Mouse (Mus musculus) adrenal gland, adult 8-10 months (tissue): ENCODE data around the gene Cpne8. TPM values are rescaled to one million over a fixed set of nuclear protein-coding genes. Genes with fewer than 3 reads are reported as not detected.
"Not testable (repeated sequence)": the region's sequence is repeated elsewhere in the genome, so short reads cannot be mapped to it uniquely, and the experiment has no call there.

ENCODE experiments used
- DNase-seq: peaks from one replicate; pipeline ENCODE4 v3.0.0; 2022
- total RNA-seq, 4 experiments: library from RNA; stranded (reverse); gene quantifications; 2 replicates each; pipeline ENCODE4 v1.2.4; 2022

Gene Cpne8
- total RNA-seq, 4 experiments from 2014 or later = 4.9 to 9.9 (median 8.5) TPM

GRCm38 (mm10) chr15:90610767-90611166 is 68.5 kb downstream of the Cpne8 start:
- DNase-seq = not testable (repeated sequence)

GRCm38 (mm10) chr15:90609836-90610415 is 69.3 kb downstream of the Cpne8 start:
- no peak for DNase-seq

- no peak for DNase-seq
Measured at GRCm38 (mm10) chr15:90608368-90608767, 70.9 kb downstream of the Cpne8 start.

- DNase-seq = no peak
Measured at GRCm38 (mm10) chr15:90607181-90607580, 72.1 kb downstream of the Cpne8 start.

GRCm38 (mm10) chr15:90603676-90604075 is 75.6 kb downstream of the Cpne8 start:
- DNase-seq = no peak

- no peak for DNase-seq
Measured at GRCm38 (mm10) chr15:90597715-90598497, 81.3 kb downstream of the Cpne8 start.

- no peak for DNase-seq
Measured at GRCm38 (mm10) chr15:90595592-90595991, 83.6 kb downstream of the Cpne8 start.

GRCm38 (mm10) chr15:90589587-90589986 is 89.6 kb downstream of the Cpne8 start:
- DNase-seq = no peak

- DNase-seq = no peak
Measured at GRCm38 (mm10) chr15:90577402-90577801, 101.8 kb downstream of the Cpne8 start.

GRCm38 (mm10) chr15:90569246-90569645 is 110.0 kb downstream of the Cpne8 start:
- DNase-seq = no peak

GRCm38 (mm10) chr15:90568050-90568449 is 111.2 kb downstream of the Cpne8 start:
- DNase-seq = no peak

GRCm38 (mm10) chr15:90563996-90564395 is 115.2 kb downstream of the Cpne8 start:
- DNase-seq = no peak

- DNase-seq = no peak
Measured at GRCm38 (mm10) chr15:90561613-90562012, 117.6 kb downstream of the Cpne8 start.

GRCm38 (mm10) chr15:90548589-90548988 is 130.6 kb downstream of the Cpne8 start:
- no peak for DNase-seq

- DNase-seq = no peak
Measured at GRCm38 (mm10) chr15:90543447-90543846, 135.8 kb downstream of the Cpne8 start.

- no peak for DNase-seq
Measured at GRCm38 (mm10) chr15:90542126-90542525, 137.1 kb downstream of the Cpne8 start.

- DNase-seq = no peak
Measured at GRCm38 (mm10) chr15:90536311-90537202, 142.7 kb downstream of the Cpne8 start.

- DNase-seq = no peak
Measured at GRCm38 (mm10) chr15:90535730-90536129, 143.5 kb downstream of the Cpne8 start.

- no peak for DNase-seq
Measured at GRCm38 (mm10) chr15:90512769-90513168, 166.5 kb downstream of the Cpne8 start.

- DNase-seq = no peak
Measured at GRCm38 (mm10) chr15:90497080-90497479, 182.2 kb downstream of the Cpne8 start.

GRCm38 (mm10) chr15:90491558-90491957 is 187.7 kb downstream of the Cpne8 start:
- DNase-seq = no peak

GRCm38 (mm10) chr15:90490186-90490585 is 189.0 kb downstream of the Cpne8 start:
- no peak for DNase-seq

GRCm38 (mm10) chr15:90470561-90470960 is 208.7 kb downstream of the Cpne8 start:
- DNase-seq = not testable (repeated sequence)
